Mouse (Mus musculus) olfactory bulb, adult 2 months (tissue): Measurements from ENCODE around the gene Gm10160. TPM values are rescaled to one million over a fixed set of nuclear protein-coding genes. Genes with fewer than 3 reads are reported as not detected.

Experiments
- H3K27ac ChIP-seq: fragments of 200-500 bp; 2 replicates; pipeline ENCODE4 v1.5.1; 2012; ENCODE audit warnings: low read depth, low read length; ENCODE audit not compliant: insufficient read depth
- H3K4me1 ChIP-seq: fragments of 200-500 bp; 2 replicates; pipeline ENCODE4 v1.6.1; 2012; ENCODE audit warnings: low read length; ENCODE audit not compliant: control insufficient read depth, insufficient read depth
- H3K4me3 ChIP-seq: fragments of 200-500 bp; 2 replicates; pipeline ENCODE4 v1.5.1; 2012; ENCODE audit warnings: mild to moderate bottlenecking, low read depth, low read length, moderate library complexity; ENCODE audit not compliant: insufficient read depth
- CTCF ChIP-seq: fragments of 200-500 bp; IDR thresholded peaks from 2 replicates; pipeline ENCODE4 v1.5.1; 2012; ENCODE audit warnings: low read depth, mild to moderate bottlenecking, low read length, moderate library complexity; ENCODE audit not compliant: insufficient read depth
- POLR2A ChIP-seq: fragments of 200-500 bp; IDR thresholded peaks from 2 replicates; pipeline ENCODE4 v1.6.1; 2012; ENCODE audit warnings: mild to moderate bottlenecking, low read depth, low read length, moderate library complexity; ENCODE audit not compliant: insufficient read depth
- WGBS: fragments of 180-500 bp; shearing (Covaris S2); methylation state at CpG from one replicate; pipeline ENCODE4 v1.1.7; 2018; 5-methylcytosine and 5-hydroxymethylcytosine counted together
- polyA plus RNA-seq: library from polyadenylated mRNA; stranded (reverse); fragments of >200 nt; gene quantifications from 2 replicates; pipeline ENCODE4 v1.2.4, GENCODE M21; 2012; ENCODE audit warnings: low replicate concordance; ENCODE audit not compliant: missing spikeins, insufficient read depth, insufficient read length

Gm10160 gene
- polyA plus RNA-seq, 1 experiment: not detected

DNA sequence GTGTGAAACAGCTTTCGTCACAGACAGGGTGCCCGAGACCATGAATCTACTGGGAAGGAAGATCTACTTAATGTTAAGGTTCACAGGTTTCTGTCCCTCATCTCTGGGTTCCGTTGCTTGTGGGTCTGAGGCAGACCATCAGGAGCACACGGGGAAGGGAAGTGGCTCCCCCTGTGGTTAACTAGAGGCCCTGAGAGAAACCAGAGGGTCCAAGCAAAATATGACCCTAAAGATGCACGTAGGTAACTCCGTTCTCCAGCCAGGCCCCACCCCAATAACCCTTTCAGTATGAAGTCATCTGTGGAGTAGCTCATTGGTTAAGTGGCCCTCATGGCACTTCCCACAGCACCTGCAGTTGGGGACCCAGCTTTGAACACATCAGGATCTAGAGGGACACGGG is 6.0 kb downstream of the Gm10160 start:
- no peak overlapping the region for H3K4me3 ChIP-seq
- 93% methylated on average over 7 of the region's 7 CpGs for WGBS
- H3K4me1 ChIP-seq: peaks cover 12% of the 10 kb centered on the region
- H3K27ac ChIP-seq: no peak overlapping the region
- TF ChIP-seq CTCF (no peak), POLR2A (no peak)

- WGBS: 96% methylated on average over 5 of the region's 5 CpGs
- H3K27ac ChIP-seq: no peak overlapping the region
- TF ChIP-seq POLR2A (no peak), CTCF (no peak)
- H3K4me3 ChIP-seq: no peak overlapping the region
- peaks cover 11% of the 10 kb centered on the region for H3K4me1 ChIP-seq
Observed at GRCm38 (mm10) chr7:81849214-81849613, 6.4 kb downstream of the Gm10160 start.

DNA sequence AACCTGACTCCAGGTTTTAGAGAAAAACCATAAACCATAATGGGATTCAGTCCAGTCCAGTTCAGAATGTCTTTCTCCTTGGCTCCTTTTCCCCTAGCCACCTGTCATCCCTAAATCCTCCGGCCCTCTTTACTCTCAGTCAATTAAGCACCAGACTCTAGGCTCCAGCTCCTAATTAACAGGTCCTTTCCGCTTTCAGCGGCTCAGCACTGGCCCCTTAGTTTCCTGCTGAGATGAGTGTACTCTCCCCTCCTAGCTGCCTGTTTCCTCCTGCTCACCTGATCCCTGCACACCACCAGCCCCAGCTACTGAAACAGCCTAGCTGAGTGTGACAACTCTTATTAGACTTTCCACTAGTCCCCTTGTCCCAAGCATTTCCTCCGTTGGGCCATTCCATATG is 7.8 kb downstream of the Gm10160 start:
- TF ChIP-seq CTCF: no peak
- TF ChIP-seq POLR2A: no peak
- Histone ChIP-seq H3K27ac (no peak overlapping the region), H3K4me3 (no peak overlapping the region), H3K4me1 (peaks cover 7% of the 10 kb centered on the region)
- WGBS: 56% methylated on average over 4 of the region's 4 CpGs

DNA sequence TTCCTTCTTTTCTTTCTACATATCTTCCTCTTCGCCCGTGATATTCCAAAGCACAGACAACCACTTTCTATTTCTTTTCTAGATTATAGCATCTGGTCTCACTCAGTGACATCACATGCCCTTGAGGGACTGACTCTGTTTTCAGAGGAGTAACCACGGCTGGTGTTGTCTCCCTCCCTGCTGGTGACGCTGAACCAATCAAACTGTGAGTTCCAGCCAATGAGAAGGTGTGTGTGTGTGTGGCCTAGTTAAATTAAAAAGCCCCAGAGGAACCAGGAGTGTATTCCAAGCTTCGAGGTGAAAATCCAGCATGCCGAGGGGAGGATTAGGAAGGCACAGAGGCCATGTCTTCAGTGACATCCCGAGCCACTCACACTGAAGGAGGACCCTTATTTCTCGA is 8.6 kb downstream of the Gm10160 start:
- H3K4me1 ChIP-seq: peaks cover 7% of the 10 kb centered on the region
- H3K27ac ChIP-seq: no peak overlapping the region
- TF ChIP-seq CTCF: no peak
- no peak for TF ChIP-seq POLR2A
- 35% methylated on average over 8 of the region's 8 CpGs for WGBS
- H3K4me3 ChIP-seq: no peak overlapping the region

DNA sequence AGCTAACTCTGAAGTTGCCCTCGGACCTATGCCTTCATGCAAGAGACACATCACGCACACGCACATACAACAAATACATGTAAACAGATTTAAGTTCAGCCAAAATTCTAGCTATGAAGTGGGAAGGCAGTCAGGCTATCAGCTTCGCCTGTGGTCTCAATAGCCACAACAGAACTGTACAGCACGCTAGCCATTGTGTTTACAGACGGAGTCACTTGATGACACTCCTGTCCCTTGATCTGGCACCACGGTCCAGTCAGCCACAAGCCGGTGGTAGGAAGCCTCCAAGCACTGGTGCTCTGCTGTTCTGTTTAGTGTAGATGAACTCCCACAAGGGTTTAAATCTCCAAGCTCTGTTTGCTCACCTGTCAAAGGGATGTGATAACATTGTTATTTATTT is 9.6 kb downstream of the Gm10160 start:
- Histone ChIP-seq H3K4me1 (peaks cover 12% of the 10 kb centered on the region), H3K27ac (no peak overlapping the region), H3K4me3 (no peak overlapping the region)
- TF ChIP-seq CTCF (no peak), POLR2A (no peak)
- WGBS: 96% methylated on average over 8 of the region's 8 CpGs

DNA sequence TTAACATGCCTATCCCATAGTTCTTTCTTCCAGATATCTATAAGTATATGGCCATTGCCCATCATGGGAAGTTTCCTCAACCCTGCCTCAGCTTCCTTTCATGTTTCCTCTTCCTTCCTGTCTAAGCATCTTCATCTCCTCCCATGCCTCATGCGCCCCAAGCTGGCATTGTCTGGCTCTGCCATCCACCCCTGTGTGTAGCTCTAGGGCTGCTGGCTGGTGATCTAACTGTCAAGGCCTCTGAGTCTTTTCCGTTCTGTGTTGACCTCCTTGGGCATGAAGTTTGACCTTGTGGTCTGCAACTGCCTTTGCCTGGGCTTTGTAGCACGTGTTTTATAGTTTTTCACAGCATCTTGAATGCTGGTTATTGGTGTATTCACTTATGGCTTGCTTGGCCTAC is 10.3 kb downstream of the Gm10160 start:
- no peak overlapping the region for H3K4me3 ChIP-seq
- TF ChIP-seq POLR2A (no peak), CTCF (no peak)
- 83% methylated on average over 3 of the region's 3 CpGs for WGBS

DNA sequence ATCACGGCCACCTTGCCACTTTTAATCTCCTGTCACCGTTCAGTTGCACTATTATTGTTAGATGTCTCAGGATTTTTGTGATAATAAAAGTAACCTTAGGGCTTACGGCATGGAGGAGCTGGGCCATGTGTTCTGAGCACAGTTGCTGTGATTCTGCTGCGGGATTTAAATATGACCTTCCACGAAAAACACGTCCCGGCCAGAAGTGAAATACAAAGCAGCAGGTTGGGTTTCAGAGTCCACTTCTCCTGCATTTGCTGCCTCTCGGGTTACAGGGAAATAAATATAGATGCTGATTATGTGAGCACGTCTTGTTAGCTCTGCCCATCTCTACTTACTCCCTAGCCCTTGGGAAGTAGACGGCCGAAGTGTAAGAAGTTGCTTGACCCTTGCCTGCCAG is 10.8 kb downstream of the Gm10160 start:
- TF ChIP-seq POLR2A (no peak), CTCF (no peak)
- Histone ChIP-seq H3K4me1 (peaks cover 15% of the 10 kb centered on the region), H3K4me3 (no peak overlapping the region), H3K27ac (no peak overlapping the region)
- 91% methylated on average over 11 of the region's 11 CpGs for WGBS

More for the DNA sequence above, 10.3 kb downstream of the Gm10160 start:
- Histone ChIP-seq H3K27ac (no peak overlapping the region), H3K4me1 (peaks cover 14% of the 10 kb centered on the region)

GRCm38 (mm10) chr7:81843903-81844302 is 11.7 kb downstream of the Gm10160 start:
- TF ChIP-seq POLR2A (no peak), CTCF (no peak)
- H3K27ac ChIP-seq: no peak overlapping the region
- no peak overlapping the region for H3K4me3 ChIP-seq
- peaks cover 19% of the 10 kb centered on the region for H3K4me1 ChIP-seq
- 77% methylated on average over 8 of the region's 8 CpGs for WGBS

DNA sequence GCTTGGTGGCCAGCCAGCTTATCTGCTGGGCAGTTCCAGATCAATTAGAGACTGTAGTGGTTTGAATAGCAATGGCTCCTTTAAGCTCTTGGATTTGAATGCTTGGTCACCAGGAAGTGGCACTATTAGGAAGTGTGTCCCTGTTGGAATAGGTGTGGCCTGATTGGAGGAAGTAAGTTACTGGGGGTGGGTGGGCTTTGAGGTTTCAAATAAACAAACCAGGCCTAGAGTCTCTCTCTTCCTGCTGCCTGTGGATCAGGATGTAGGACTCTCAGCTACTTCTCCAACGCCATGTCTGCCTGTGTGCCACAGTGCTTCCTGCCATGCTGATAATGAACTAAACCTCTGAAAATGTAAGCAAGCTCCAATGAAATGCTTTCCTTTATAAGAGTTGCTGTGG is 12.6 kb downstream of the Gm10160 start:
- Histone ChIP-seq H3K4me3 (no peak overlapping the region), H3K27ac (peak overlapping the region; percentile 15; the same call in 1 of the 2 replicates), H3K4me1 (peaks cover 19% of the 10 kb centered on the region)
- TF ChIP-seq CTCF (no peak), POLR2A (no peak)
- WGBS: 78% methylated on average over 1 of the region's 1 CpGs

- Histone ChIP-seq H3K4me1 (peaks cover 16% of the 10 kb centered on the region), H3K27ac (peak overlapping the region; percentile 83), H3K4me3 (no peak overlapping the region)
- no peak for TF ChIP-seq POLR2A
- no peak for TF ChIP-seq CTCF
- WGBS: 83% methylated on average over 7 of the region's 7 CpGs
Observed at GRCm38 (mm10) chr7:81842141-81842540, 13.5 kb downstream of the Gm10160 start.
